Mouse (Mus musculus) CH12.LX (cell line): ENCODE measurements around the gene Gm14391. TPM values are rescaled to one million over a fixed set of nuclear protein-coding genes. Genes with fewer than 3 reads are reported as not detected.
"Not testable (repeated sequence)": the region's sequence is repeated elsewhere in the genome, so short reads cannot be mapped to it uniquely, and the experiment has no call there.

ENCODE experiments used
- DNase-seq: peaks from one replicate; pipeline ENCODE4 v3.0.0-alpha.2; 2013; ENCODE audit errors: extremely low read depth
- H3K27ac ChIP-seq: 2 replicates; pipeline ENCODE4 v1.5.1; 2012; ENCODE audit warnings: low read depth, mild to moderate bottlenecking, control low read depth, moderate library complexity; ENCODE audit not compliant: insufficient read depth
- H3K27me3 ChIP-seq: replicated peaks from 2 replicates; pipeline ENCODE3; 2012; ENCODE audit warnings: inconsistent platforms
- H3K36me3 ChIP-seq, 2 experiments: replicated peaks in 1 of 2; 2 replicates each; pipeline versions ENCODE3 to v1.6.1; 2012; ENCODE audit warnings: inconsistent platforms in 1 of 2, low read length in 1 of 2, mild to moderate bottlenecking in 1 of 2, mixed read lengths in 1 of 2, moderate library complexity in 1 of 2; ENCODE audit not compliant: control insufficient read depth in 1 of 2, insufficient read depth in 1 of 2
- H3K4me1 ChIP-seq, 2 experiments: 2 replicates each; pipeline ENCODE4 v1.6.1; 2012; ENCODE audit warnings: inconsistent platforms in 1 of 2, moderate library complexity in 1 of 2; ENCODE audit not compliant: insufficient read depth in 2 of 2, control insufficient read depth in 1 of 2
- H3K4me2 ChIP-seq: 2 replicates; pipeline ENCODE4 v1.6.1; 2012; ENCODE audit warnings: low read depth, mild to moderate bottlenecking, control low read depth; ENCODE audit not compliant: poor library complexity, insufficient read depth, severe bottlenecking
- H3K4me3 ChIP-seq, 3 experiments: fragments of 150-350 bp in 1 of 3; sonication (generic) in 1 of 3; replicated peaks in 1 of 3; 2 replicates each; pipeline versions ENCODE3 to v1.5.1; 2011 to 2012; ENCODE audit warnings: low read depth in 2 of 3, low read length in 2 of 3, mild to moderate bottlenecking in 2 of 3, moderate library complexity in 2 of 3, control low read depth in 1 of 3, improper control_type of control experiment in 1 of 3, inconsistent platforms in 1 of 3, mixed read lengths in 1 of 3; ENCODE audit not compliant: poor library complexity in 1 of 3
- H3K79me2 ChIP-seq: replicated peaks from 2 replicates; pipeline ENCODE4 v1.6.1; 2012; ENCODE audit warnings: mild to moderate bottlenecking, moderate library complexity; ENCODE audit not compliant: control insufficient read depth, poor library complexity, insufficient read depth, severe bottlenecking; ENCODE audit errors: extremely low read depth
- H3K9ac ChIP-seq: 2 replicates; pipeline ENCODE4 v1.6.1; 2012; ENCODE audit warnings: low read depth, mild to moderate bottlenecking, control low read depth, moderate library complexity; ENCODE audit not compliant: insufficient read depth
- H3K9me3 ChIP-seq: replicated peaks from 2 replicates; pipeline ENCODE3; 2012; ENCODE audit warnings: low read length, inconsistent platforms, mixed read lengths
- BHLHE40 ChIP-seq: IDR thresholded peaks from 2 replicates; pipeline ENCODE4 v1.6.1; 2011; ENCODE audit warnings: mild to moderate bottlenecking, low read depth, low read length, improper control_type of control experiment
- CHD2 ChIP-seq: IDR thresholded peaks from 2 replicates; pipeline ENCODE4 v1.6.1; 2011; ENCODE audit warnings: low read length, improper control_type of control experiment
- ELF1 ChIP-seq: IDR thresholded peaks from 2 replicates; pipeline ENCODE4 v1.6.1; 2014; ENCODE audit warnings: low read depth, mild to moderate bottlenecking, inconsistent platforms, low read length, improper control_type of control experiment
- HCFC1 ChIP-seq: IDR thresholded peaks from 2 replicates; pipeline ENCODE4 v1.6.1; 2012; ENCODE audit warnings: low read depth, mild to moderate bottlenecking, inconsistent platforms, low read length, improper control_type of control experiment
- KAT2A ChIP-seq: IDR thresholded peaks from 2 replicates; pipeline ENCODE4 v1.6.1; 2012; ENCODE audit warnings: low read length, improper control_type of control experiment, inconsistent platforms; ENCODE audit not compliant: insufficient replicate concordance
- TBP ChIP-seq: conservative IDR thresholded peaks from 2 replicates; pipeline ENCODE4 v1.6.1; 2011; ENCODE audit warnings: low read depth, low read length, improper control_type of control experiment
- TCF12 ChIP-seq: IDR thresholded peaks from 2 replicates; pipeline ENCODE4 v1.6.1; 2014; ENCODE audit warnings: low read depth, mild to moderate bottlenecking, inconsistent platforms, low read length, improper control_type of control experiment
- ZMIZ1 ChIP-seq: IDR thresholded peaks from 2 replicates; pipeline ENCODE4 v1.6.1; 2012; ENCODE audit warnings: low read depth, mild to moderate bottlenecking, inconsistent platforms, low read length, improper control_type of control experiment
- dilution Hi-C: fragments of 300-500 bp; cut with MboI; formaldehyde crosslinking; loops from 2 replicates; pipeline ENCODE4 v1.14.3; 2020; ENCODE audit warnings: low sequenced_read_pairs; ENCODE audit not compliant: extremely low pct_unique_long_range_greater_than_20kb, extremely low pct_ligation_motif_present
- in situ Hi-C: fragments of 300-500 bp; cut with MboI; formaldehyde crosslinking; loops from 3 replicates; pipeline ENCODE4 v1.14.3; 2019; ENCODE audit warnings: low sequenced_read_pairs, low pct_ligation_motif_present, low pct_unique_long_range_greater_than_20kb, mixed read lengths
- polyA plus RNA-seq: library from polyadenylated mRNA; unstranded; fragments of >175 nt; gene quantifications from 2 replicates; pipeline ENCODE4 v1.2.1, GENCODE M21; 2012; ENCODE audit warnings: low read depth; ENCODE audit not compliant: insufficient read length
- total RNA-seq, 2 experiments: library from RNA; depleted of rRNA; stranded (reverse); fragments of 300-350 nt in 1 of 2; fragments of >200 nt in 1 of 2; gene quantifications; 2 replicates each; pipeline ENCODE4 v1.2.3; 2012 to 2014

Gene Gm14391
- total and polyA plus RNA-seq, 3 experiments = 13.4 to 15.4 (median 15.2) TPM

DNA sequence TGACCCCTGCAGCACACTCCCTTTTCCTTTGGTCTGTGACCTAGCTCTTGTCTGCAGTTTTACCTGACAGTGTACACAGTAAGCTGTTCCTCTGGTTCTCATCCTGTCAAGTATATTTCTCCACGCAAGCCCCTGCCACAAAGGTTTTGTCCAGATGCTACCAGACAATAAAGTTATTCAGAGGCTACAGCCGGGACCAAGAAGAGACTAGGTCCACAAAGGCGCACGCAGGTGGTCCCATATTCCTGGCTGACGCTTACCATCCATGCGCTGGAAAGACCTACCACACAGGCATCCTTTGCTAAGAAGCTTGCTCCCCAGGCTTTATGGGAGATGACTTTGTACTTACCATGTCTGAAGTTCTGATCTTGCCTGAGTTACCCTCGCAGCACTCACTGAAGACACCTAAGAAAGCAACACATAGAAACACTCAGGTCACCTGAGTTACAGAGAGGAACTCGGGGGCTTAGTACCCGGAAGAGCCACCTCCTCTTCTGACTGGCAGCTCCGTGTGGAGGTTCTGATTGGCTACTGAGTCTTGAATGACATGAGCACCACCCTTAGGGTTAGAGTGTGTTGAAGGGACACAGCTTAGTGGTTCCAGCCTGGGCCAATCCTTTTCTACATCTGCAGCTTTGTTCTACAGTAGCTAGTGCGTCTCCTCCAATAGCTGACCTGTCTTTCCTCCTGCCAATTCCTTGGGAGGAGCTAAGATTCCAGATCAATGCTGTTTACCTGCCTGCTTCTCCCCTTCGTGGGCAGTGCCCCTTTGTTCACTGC, 31.1 kb downstream of the Gm14391 start, which contains the start of gene Gm14443:
Gene Gm14443 (minus strand): TSS at position 471 of the 780 bp plus-strand sequence.
- peak within 1 kb of the TSS; percentile 61 to 84 (median 64) for H3K4me3 ChIP-seq
- peak; percentile 93 for DNase-seq
- H3K4me1 ChIP-seq = peaks cover 5 to 14% of the 10 kb centered on the region in 2 experiments; a peak in 3 of 4 replicates
- H3K27ac ChIP-seq, H3K9me3 ChIP-seq, H3K27me3 ChIP-seq, dilution Hi-C loops, H3K36me3 ChIP-seq, in situ Hi-C loops: not testable (repeated sequence)
- peaks cover 15% of the 10 kb centered on the region for H3K79me2 ChIP-seq
- peak within 1 kb of the TSS; percentile 67 for H3K9ac ChIP-seq
- H3K4me2 ChIP-seq = peak within 1 kb of the TSS; percentile 90
- TF ChIP-seq ELF1 = peak; percentile 89
- 0 out of 2 replicates have a peak, but pooled peaks have one; percentile 33 for TF ChIP-seq KAT2A
- TF ChIP-seq HCFC1 = peak; percentile 71
- TF ChIP-seq ZMIZ1 = peak; percentile 51
- TF ChIP-seq CHD2 = peak; percentile 91
- peak; percentile 19; the same call in 1 of the 2 replicates for TF ChIP-seq TCF12
- peak; percentile 17; the same call in 1 of the 2 replicates for TF ChIP-seq BHLHE40
- peak; percentile 45; the same call in 1 of the 2 replicates for TF ChIP-seq TBP

DNA sequence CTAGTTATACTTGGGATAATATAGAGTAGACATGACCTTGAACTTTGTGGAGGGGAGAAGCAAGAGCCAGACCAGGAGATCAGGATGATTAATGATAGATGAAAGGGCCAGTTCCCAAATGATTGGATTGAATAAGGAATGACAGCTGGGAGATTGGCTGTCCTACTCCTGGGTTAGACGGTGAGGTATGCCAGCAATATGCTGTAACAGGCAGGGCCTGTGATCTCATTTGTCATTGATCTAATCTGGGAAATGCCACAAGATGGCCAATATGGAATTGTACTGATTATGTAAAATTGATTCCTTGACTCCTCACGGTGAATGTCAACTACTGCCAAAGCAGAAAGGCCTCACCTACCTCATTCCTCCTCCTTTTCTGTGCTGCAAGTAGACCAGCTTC, 32.7 kb downstream of the Gm14391 start:
- H3K27ac ChIP-seq, H3K4me3 ChIP-seq, H3K9me3 ChIP-seq, H3K9ac ChIP-seq, dilution Hi-C loops, H3K4me2 ChIP-seq, H3K36me3 ChIP-seq, H3K27me3 ChIP-seq, DNase-seq, in situ Hi-C loops: not testable (repeated sequence)
- Histone ChIP-seq H3K79me2 (peaks cover 15% of the 10 kb centered on the region), H3K4me1 (peaks cover 5 to 14% of the 10 kb centered on the region in 2 experiments; a peak in 3 of 4 replicates)

- H3K27ac ChIP-seq, DNase-seq, H3K9ac ChIP-seq, H3K36me3 ChIP-seq, H3K4me3 ChIP-seq, in situ Hi-C loops, H3K27me3 ChIP-seq, H3K4me2 ChIP-seq, H3K9me3 ChIP-seq, dilution Hi-C loops: not testable (repeated sequence)
- peaks cover 15% of the 10 kb centered on the region for H3K79me2 ChIP-seq
- peaks cover 5 to 14% of the 10 kb centered on the region in 2 experiments; a peak in 3 of 4 replicates for H3K4me1 ChIP-seq
Observed at GRCm38 (mm10) chr2:175172906-175173595, 33.7 kb downstream of the Gm14391 start.
